Mouse (Mus musculus): ENCODE measurements around the gene Tmem268.

Tmem268 gene

DNA sequence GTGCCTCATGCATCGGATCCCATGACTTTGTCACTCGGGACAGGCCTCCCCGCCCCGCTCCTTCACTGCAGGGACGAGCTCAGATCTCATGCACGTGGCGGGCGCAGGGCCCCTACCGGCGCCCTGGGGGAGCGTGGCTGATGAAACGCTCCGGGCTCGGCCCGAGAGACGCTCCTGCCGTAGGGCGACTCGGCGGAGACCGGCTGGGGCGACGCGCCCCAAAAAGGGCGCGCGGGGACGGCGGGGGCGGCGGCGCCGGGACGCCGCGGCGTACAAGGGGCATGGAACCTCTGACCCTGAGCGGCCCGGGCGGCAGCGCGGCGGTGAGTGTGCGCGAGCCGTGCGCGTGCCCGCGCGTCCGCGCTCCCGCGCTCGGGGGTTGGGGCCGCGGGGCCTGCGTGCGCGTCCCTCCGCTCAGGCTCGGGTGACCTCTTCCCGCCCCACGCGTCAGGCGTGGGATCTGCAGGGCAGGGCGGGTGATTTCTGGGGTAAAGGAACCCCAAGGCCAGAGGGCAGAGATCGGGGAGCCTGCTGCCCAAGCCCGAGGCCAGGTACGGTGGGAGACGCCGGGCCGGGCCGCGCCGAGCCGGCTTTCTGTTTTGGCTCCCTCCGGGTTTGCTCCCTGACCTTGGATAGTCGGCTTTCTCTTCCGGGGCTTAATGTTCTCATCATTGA, at the start of gene Tmem268:
Gene Tmem268, plus strand, starts transcription at position 375 of the 675 bp plus-strand sequence.
- ATAC-seq (ENCODE audit: insufficient number of reproducible peaks, low FRiP score, low TSS enrichment) = peak; percentile 83

DNA sequence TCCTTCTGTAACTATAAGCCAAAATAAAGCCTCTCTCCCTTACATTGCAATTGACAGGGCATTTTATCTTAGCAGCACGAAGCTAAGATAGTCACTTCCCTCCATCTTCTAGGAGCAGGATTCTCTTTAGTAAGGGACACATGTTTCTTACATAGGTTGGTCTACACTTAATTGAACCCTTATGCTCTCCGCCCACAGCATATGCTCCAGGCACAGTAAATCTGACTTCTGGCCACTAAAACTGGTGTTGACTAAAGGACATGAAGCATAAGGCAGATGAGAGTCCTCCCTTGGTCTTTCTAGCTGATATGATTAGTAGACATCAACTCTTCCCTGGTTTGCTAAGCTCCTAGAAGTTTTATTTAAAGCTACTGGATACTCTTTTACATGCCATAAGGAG, 45.7 kb upstream of the Tmem268 start:
- no peak for ATAC-seq (ENCODE audit: insufficient number of reproducible peaks, low FRiP score, low TSS enrichment)

DNA sequence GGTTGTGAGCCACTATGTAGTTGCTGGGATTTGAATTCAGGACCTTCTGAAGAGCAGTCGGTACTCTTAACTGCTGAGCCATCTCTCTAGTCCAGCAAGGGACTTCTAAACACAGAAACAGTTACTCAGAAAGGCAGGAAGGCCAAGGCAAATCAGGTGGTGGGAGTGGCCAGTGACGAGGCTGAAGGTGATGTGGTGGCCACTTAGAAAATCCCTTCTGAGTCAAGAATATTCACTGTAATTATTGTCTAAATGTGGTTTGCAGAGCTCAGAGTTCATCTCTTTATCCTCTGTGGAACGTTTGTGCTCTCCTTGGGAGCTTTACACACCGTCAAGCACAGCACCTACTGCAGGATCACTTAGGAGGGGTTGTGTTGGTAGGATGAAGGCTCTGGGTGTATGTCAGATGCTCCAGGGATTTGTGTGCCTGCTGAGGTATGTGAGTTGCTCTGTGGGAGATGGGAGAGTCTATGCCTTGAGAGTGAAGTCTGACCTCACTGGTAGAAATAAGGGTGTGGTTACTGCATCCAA, 44.1 kb upstream of the Tmem268 start:
- no peak for ATAC-seq (ENCODE audit: insufficient number of reproducible peaks, low FRiP score, low TSS enrichment)

DNA sequence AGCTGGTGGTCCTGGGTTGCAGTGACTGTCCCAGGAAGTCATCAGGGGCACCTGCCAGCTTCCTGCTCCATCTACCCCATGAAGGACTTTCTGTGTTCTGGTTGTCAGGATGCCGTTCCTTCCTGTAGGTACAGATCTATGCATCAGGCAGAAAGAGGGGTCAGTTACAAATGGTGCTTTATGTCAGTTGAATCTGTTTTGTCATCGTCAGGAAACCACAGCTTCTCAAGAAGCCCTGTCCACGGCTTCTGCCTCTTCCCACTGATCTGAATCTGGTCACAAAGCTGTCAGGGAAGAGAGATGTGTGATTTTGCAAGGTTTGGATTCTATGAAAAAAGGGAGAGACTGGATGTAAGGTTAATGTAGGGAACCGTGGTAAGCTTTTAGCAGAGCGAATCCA, 43.6 kb upstream of the Tmem268 start:
- no peak for ATAC-seq (ENCODE audit: insufficient number of reproducible peaks, low FRiP score, low TSS enrichment)

DNA sequence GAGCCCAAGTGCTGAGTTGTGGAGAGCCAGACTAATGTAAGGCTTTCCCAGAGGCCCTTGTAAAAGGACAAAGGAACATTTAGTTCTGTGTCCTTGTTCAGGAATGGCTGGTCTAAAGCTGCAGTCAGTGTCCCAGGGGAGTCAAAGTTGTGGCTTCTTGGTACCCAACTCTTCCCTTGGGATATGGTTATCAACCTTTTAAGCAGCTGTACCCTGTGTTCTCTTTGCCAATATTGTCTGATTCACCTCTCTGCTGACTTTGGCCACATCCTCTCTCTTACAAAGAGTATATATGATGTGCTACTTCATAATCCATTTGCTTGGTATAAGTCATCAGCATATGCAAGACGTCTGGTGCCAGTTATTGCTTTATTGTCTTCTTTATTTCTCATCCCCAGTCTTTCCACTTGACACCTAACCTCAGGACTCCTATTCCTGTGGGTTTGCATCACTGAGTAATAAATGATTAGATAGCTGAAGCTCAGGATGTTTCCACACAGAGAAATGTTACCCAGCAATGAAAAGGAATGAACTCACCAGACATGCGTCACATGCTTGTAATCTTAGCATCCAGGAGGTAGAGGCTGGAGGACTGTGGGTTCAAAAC, 36.7 kb upstream of the Tmem268 start:
- ATAC-seq (ENCODE audit: insufficient number of reproducible peaks, low FRiP score, low TSS enrichment) = no peak

DNA sequence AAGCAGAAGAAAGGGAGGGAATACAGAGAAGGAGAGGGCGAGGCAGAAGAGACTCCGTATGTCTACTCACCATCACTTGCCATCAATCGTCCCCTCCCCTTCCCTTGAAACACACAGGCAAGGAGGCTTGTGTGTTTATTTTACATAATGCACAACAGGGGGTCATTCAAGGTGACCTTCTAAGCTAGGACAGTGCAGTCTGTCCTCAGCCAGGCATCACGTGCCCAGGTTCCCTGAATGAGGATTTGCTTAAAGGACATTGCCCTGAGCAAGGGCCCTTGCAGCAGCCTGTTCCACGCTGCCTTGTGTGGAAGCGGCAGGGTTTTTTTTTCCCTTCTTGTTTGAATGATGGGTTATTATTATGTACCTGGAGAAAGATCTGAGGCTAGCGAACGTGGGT, 33.1 kb upstream of the Tmem268 start:
- ATAC-seq (ENCODE audit: insufficient number of reproducible peaks, low FRiP score, low TSS enrichment) = no peak

DNA sequence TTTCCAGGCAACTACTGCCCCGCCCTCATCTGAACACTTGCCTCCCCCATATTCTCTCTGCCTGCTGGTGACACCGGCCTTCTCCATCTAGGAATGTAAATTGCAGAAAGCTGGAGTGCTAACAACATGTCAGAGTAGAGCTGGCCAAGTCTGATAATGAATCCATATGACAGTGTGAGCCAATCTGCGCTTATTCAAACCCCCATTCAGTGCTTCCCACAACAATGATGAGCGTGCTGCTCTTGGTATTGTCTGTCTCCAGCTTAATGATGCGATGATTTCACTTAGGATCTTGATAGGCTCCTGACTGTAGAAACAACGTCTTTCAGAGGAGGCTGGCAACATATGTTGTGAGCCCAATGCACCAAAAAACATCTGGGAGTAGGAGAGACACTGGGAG, 29.6 kb upstream of the Tmem268 start:
- no peak for ATAC-seq (ENCODE audit: insufficient number of reproducible peaks, low FRiP score, low TSS enrichment)

DNA sequence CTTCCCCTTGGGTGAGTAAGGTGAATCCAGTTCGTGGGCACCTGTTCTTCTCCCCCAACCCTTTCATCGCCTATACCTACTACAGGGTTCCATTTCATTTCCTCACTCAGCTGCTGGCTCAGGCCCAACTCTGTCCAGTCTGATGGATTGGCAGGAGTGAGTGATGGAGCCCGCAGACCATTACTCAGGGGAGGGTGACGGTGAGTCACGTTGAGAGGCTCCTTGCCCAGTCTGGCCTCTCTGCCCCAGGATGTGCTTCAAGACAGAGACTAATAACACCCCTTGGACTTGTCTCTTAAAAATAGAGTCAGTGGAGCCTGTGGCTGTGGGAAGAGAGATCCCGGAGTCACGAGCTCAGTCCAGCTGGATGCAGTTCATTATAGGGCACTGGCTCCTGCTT, 28.2 kb upstream of the Tmem268 start:
- ATAC-seq (ENCODE audit: insufficient number of reproducible peaks, low FRiP score, low TSS enrichment) = no peak

DNA sequence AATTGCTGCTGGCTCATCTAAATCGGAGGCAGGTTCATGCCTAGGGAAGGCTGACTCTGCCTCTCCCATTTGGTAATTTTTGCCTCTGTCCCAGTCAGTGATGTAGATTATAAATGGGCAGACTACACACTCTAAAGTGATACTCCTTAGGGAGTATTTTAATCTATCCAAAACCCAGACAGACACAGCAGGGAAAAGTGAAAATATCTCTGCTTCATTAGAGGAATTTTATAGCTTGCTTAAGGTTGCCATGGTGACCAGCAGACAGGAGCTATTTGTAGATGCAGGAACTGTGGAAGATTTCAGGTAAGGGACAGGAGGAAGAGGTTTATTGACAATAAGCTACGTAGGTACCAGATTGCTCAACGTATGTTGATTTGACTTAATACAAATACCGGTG, 21.0 kb upstream of the Tmem268 start:
- ATAC-seq (ENCODE audit: insufficient number of reproducible peaks, low FRiP score, low TSS enrichment) = no peak

DNA sequence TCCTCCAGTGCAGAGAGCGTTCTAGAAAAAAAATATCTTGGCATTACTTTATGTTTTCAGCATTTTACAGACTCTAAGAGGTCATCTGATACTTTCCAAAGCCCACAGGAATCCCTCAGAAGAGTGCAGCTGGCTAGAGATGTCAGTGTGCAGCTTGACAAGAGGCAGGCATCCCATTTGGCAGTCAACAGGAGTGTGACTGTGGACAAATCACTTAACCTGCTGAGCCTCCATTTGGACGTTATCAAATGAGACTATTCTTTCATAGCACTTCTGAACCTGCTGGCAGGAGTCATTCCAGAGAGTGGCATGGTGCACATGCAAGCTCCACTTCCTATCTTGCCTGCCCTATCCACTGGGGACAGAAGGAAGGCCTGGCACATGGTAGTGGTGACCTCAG, 16.4 kb upstream of the Tmem268 start:
- no peak for ATAC-seq (ENCODE audit: insufficient number of reproducible peaks, low FRiP score, low TSS enrichment)

DNA sequence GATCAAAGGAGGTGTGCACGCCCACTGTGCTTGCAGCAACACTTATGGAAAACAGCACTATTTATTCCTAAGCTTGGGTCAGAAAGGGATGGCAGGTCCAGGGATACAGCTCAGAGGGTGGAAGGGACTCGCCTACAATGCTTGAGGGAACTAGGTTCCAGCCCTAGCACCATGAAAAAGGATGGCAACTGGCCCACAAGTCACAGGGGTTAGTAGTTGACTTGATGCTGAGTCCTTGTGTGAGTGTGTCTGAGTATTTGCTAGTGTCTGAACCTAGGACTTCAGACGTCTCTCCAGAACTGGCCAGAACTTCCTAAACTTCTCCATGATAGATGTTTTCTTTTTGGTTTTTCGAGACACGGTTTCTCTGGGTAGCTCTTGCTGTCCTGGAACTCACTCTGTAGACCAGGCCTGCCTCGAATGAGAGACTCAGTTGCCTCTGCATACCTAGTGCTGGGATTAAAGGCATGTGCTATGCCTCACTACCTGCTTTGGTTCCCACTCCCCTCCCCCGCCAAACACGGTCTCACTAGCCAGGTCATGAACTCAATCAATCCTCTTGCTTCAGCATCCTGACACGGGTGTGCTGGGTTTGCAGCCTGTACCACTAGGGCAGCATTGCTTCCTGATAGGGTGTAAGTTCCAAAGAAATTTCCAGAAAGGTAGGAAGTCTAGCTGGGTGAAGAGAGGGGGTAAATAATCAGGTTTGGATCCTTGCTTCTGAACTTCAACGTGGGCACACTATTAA, 14.7 kb upstream of the Tmem268 start:
- peak; percentile 50 for ATAC-seq (ENCODE audit: insufficient number of reproducible peaks, low FRiP score, low TSS enrichment)

DNA sequence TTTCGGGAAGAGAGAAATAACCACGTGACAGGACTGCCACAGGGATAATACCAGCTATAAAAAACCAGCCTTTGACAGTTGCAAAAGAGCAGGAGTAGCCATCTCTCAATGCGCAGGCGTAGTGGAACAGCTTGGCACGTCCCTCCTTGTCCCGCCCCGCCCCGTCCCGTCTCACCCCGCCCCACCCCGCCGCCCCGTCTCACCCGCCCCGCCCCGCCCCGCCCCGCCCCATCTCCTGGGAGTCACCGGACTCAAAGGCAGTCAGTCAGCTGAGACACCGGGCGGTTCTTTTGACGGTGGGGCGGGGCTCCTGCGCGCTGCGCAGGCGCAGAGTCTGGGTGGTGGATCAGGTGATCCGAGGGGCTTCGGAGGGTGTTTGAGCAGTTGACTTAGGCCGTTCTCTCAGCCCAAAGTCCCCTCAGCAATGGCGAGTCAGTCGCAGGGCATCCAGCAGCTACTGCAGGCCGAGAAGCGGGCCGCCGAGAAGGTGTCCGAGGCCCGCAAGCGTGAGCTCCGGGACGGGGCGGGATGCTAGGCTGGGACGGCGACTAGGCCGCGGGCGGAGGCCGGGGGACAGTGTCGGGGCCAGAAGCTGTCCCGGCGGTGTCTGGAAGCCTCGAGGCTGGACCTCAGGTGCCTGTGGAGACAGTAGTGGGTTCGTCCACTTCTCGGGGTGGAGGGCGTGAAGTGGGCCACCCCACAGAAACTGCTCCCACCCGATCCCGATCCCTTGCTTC, 13.9 kb upstream of the Tmem268 start, which contains the start of gene Atp6v1g1:
Gene Atp6v1g1, plus strand, starts transcription at position 279 of the 737 bp plus-strand sequence.
- ATAC-seq (ENCODE audit: insufficient number of reproducible peaks, low FRiP score, low TSS enrichment) = peak; percentile 91

DNA sequence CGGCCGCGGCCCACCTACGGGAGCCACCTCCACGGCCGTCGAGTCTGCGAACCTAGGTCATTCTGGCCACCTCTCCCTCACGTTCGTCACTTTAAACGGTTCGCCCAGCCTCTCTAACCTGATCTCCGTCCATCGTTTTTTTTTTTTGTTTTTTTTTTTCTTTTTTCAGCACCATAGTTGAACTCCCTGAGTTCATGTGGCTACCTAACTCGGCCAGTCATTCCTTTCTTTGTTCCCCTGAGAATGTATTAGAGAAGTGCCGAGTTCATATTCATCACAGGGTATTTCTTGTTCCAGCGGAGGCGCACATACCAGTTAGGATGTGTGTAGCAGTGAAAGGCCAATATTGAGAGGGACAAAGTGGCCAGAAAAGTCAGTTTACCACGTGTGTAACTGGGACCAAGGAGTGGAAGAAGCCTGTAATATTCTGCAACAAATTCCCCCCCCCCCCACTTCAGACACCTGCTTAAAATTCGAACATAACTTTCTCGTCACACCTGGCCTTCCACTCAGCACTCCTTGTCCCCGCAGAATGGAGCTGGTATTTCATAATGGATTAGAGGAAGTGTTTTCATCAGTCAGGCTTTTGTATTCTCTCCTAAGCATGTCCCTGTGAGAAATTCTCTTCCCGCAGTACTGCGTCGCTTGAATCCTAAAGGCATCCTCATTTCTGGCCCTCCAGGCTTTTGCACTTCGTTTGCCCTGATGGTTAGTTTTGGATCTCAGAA, 13.2 kb upstream of the Tmem268 start:
- no peak for ATAC-seq (ENCODE audit: insufficient number of reproducible peaks, low FRiP score, low TSS enrichment)

DNA sequence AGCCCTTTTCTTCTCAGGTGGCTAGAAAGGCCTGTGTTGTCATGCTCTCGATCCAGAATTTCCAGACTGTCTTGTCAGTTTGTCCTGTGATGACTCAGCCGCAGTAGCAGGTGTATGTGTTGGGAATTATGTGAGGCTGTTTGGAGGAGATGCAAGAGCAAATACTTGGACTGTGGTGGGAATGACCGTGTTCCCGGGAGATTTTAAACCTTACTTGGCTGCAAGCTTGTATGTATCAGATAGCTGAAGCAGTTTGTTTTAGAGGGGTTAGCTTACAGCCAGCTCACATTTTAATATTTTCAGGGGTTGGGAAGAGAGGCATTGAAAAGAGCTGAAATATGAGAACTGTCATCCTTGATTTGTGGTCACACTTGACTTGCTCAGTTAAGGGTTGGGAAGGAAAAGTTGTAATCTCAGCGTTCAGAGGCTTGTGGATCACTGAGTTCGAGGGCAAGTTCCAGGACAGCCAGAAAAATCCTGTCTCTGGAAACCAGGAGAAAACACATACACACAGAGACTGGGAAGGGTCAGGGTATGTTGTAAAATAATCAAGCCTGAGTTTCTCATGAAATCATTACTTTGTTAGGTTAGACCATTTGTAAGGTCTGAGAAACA, 12.0 kb upstream of the Tmem268 start:
- ATAC-seq (ENCODE audit: insufficient number of reproducible peaks, low FRiP score, low TSS enrichment) = no peak

DNA sequence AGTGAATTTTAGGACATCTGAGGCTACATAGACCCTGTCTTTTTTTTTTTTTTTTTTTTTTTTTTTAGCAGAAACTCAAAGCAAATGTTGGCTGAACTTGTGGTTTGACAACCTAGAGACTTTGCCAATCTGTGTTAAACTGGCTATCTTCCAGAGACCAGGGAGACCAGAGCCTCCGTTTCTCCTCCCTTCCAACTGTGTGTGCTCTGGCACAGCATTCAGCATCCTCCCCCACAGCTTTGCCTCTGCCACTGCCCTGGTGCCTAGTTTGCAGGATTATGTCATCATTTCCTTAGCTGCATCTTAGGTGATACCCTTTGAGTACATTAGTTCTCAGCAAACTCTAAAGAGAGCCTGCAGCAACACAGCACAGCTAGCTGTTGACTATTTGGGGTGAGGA, 10.8 kb upstream of the Tmem268 start:
- no peak for ATAC-seq (ENCODE audit: insufficient number of reproducible peaks, low FRiP score, low TSS enrichment)

DNA sequence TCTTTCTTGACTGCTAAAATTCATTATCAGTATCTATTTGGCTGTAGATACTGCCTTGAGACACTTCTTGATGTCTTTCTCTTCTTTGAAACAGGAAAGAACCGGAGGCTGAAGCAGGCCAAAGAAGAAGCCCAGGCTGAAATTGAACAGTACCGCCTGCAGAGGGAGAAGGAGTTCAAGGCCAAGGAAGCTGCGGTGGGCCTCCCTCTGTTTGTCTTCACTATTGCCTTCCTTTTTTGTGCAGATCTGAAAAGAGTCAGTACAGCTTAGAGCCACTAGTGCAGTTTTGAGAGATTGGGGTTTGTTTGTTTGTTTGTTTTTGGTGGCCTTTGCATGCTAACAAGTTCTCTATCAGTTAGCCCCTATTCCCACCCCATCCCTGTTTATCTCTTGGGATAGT, 10.1 kb upstream of the Tmem268 start:
- ATAC-seq (ENCODE audit: insufficient number of reproducible peaks, low FRiP score, low TSS enrichment) = no peak

DNA sequence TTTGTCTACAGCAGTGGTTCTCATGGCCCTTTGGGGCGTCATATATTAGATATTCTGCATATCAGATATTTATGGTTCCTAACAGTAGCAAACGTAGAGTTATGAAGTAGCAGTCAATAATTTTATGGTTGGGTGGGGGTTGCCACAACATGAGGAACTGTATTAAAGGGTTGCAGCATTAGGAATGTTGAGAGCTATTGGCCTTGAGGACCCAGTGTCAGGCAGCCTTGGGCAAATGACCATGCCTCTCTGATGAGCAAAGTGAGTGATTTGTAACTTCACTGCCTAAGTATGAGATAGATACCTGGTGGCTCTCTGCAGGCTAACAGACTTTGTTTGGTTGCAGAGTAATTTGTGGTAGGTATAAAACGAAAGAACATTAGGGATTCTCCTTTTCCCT, 7.7 kb upstream of the Tmem268 start:
- no peak for ATAC-seq (ENCODE audit: insufficient number of reproducible peaks, low FRiP score, low TSS enrichment)

DNA sequence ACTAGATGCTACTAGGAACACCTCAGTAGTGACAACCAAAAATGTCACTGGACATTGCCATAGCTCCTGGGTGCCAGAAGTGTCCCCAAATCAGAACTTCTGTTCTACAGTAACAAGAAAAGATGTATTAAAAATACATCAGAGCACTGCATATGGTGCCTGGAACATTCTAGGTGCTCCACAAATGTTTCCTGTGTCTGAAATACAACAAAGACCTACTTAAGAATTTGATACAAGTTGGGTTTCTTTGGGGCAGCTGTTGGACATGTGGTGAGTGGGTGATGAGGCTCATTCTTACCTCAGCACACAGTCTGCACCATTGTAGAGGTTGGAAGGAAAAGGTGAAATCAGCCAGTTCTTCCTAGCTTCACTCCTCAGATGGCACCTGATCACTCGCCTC, 5.7 kb upstream of the Tmem268 start:
- no peak for ATAC-seq (ENCODE audit: insufficient number of reproducible peaks, low FRiP score, low TSS enrichment)

DNA sequence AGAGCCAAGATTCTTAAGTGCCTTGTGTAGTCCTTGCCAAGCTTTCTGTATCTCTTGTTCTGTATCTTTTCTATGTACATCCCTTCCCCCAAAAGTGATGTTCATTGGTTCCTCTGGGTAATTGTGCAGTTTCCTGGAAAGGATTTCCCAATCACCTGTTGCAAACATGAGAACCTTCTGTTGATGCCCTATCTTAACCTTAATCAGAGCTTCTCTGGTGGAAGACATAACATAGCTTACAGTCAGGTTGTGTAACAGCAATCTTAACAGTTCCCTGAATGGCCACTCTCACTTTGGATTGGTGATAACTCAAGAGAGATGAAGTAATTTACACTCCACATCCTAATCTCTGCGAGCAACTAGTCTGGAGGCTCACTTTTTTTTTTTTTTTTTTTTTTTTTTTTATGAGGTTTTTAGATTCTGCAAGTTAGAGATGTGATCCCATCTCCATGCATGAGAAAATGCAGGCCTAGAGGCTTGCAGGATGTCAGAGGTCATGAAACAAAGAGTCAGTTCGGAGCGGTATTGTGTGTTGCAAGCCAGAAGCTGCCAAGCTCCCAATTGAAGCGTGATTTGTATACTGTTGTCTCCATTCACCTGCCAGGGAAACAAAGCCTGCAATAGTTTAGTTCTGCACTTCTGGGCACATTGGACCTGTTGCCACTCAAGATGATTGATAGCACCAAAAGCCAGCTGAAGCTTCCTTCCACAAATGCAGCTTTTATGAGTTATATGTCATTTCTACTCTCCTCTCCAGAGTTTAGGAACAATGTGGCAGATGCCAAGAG, 4.6 kb upstream of the Tmem268 start:
- no peak for ATAC-seq (ENCODE audit: insufficient number of reproducible peaks, low FRiP score, low TSS enrichment)
